Mouse (Mus musculus) adrenal gland, adult 18-20 months (tissue): ENCODE measurements at regions not wholly inside any gene's neighbourhood (a gene's known extent, or its start where the extent isn't known, plus 50 kb on each side); places are given as distances from the start of the nearest gene placed in this dataset.

Experiments
- DNase-seq, 2 experiments: peaks; one replicate each; pipeline ENCODE4 v3.0.0; 2021 to 2022; ENCODE audit warnings: low spot score in 2 of 2

- DNase-seq = no peak
Observed at GRCm38 (mm10) chr7:111420698-111421097, 337.9 kb upstream of the Eif4g2 start.

DNA sequence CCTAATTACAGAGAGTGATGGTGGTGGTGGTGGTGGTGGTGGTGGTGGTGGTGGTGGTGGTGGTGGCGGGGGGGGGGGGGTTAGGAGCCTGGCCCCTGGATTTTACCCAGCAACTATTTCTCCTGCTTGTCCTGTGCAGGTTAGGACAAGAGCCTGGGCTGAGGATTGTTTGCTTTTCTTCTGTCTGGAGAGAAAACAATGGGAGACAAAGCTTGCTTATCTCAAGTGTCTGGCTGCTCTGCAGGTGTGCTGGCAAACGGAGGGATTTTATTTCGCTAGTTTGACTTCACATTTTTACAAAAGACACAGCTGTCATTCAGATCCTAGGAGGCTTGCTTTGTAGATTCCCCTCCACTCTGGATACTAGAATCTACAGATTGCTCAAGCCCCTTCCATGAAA lies 334.9 kb upstream of the Eif4g2 start:
- DNase-seq = no peak

- DNase-seq = no peak
Observed at GRCm38 (mm10) chr7:111416061-111416460, 333.2 kb upstream of the Eif4g2 start.

DNA sequence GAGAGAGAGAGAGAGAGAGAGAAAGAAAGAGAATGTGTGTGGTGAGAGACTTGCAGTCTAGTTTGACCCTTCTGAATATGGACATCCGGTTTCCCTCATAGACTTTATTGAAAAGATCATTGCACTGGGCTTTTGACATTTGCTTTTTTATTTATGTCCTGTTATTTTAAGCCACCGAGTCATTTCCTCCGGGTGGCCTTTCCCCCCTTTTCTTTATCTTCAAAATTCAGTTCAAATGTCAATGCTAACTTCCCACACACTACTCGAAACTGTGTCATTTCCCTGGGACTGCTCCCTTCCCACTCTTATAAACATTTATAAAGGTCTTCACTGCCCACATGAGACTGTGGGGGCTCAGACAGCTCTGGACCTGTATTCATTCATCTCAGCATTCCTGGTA lies 330.9 kb upstream of the Eif4g2 start:
- peak in 1 of 2 experiments; percentile 13 for DNase-seq

DNA sequence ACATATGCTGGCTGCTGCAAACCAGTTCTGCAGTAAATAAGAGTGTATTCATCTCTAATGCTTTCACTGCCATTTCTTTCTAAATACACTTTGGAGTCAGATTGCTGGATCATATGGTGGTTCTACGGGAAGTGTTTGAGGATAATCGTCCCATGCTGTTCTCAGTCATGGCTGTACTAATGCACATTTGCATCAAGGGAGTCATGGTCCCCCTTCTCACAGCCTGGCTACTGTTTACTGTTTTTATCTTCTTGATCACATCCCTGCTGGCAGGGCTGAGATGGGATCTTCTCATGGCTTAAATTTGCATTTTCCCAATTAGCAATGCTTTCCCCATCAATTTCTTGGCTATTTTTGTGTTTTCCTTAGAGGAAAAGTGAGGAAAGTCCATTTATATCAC lies 330.1 kb upstream of the Eif4g2 start:
- DNase-seq = no peak

DNA sequence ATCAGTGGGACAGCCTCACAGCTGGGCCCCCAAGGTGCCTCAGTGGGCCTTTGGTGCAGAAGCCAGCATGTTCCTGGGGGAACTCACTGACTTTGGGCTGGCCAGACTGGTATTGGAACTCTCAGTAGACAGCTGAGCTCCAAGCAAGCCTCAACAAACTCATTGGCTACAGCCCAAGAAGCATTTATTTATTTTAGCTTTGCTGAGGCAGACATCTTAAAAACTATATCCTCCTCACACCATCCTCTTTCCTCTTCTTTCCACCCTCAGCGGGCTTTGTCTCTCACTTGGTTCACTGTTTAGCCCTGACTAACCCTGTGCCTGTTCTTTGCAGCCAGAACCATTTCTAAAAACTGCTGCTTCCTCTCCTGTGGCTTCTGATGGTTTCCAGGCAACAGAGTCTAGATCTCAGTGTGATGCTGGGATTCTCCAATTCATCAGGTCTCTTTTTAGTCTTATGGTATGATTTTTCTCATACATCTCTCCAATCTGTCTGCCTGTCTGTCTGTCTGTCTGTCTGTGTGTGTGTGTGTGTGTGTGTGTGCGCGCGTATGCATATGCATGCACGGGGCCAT lies 328.6 kb upstream of the Eif4g2 start:
- DNase-seq = no peak

DNA sequence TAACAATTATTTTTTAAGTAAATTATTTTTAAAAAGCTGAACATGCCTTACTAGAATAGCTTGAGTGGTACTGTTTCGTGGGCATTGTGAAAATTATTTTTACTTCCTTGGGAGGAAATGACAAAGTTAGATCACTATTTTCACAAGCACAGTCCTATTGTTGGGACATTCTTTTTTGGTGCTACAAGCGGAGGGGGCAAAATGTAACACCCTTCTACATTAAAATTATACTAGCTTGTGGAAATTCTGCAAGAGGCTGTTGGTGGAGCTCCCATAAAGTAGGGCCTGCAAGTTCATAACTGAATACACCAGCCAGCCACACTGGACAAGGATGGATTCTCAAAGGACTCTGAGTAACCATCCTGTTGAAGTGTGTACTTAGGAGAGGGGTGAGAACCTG lies 313.1 kb upstream of the Eif4g2 start:
- no peak for DNase-seq

- DNase-seq = no peak
Observed at GRCm38 (mm10) chr7:111395111-111395510, 312.3 kb upstream of the Eif4g2 start.

GRCm38 (mm10) chr7:111393846-111394245 lies 311.0 kb upstream of the Eif4g2 start:
- DNase-seq = no peak

- no peak for DNase-seq
Observed at GRCm38 (mm10) chr7:111389690-111390089, 306.9 kb upstream of the Eif4g2 start.

- DNase-seq = no peak
Observed at GRCm38 (mm10) chr7:111374534-111374933, 291.7 kb upstream of the Eif4g2 start.

GRCm38 (mm10) chr7:111373380-111374173 lies 290.7 kb upstream of the Eif4g2 start:
- DNase-seq = no peak

DNA sequence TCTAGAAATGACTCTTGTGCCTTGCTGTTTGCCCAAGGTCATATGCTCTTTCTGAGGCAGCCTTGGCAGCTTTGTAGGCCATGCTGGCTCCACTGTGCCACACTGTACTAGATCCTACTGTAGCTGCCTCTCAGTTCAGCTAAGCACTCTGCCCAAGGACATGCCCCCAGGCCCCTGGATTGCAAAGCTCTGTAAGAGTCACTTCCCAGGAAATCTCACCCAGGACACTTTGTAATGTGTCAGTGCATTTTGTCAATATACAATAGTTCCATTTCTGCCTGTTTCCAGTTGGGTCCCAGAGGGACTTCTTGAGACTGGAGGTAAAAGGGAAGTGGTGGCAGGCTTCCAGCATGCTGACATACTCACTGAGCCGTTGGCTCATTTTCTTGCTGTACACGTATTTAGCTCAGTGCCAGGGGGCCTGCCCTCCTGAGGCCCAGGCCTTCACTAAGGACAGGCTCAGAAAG lies 287.6 kb upstream of the Eif4g2 start:
- DNase-seq = peak; percentile 32 to 54

GRCm38 (mm10) chr7:111368296-111369004 lies 285.6 kb upstream of the Eif4g2 start:
- DNase-seq = no peak

DNA sequence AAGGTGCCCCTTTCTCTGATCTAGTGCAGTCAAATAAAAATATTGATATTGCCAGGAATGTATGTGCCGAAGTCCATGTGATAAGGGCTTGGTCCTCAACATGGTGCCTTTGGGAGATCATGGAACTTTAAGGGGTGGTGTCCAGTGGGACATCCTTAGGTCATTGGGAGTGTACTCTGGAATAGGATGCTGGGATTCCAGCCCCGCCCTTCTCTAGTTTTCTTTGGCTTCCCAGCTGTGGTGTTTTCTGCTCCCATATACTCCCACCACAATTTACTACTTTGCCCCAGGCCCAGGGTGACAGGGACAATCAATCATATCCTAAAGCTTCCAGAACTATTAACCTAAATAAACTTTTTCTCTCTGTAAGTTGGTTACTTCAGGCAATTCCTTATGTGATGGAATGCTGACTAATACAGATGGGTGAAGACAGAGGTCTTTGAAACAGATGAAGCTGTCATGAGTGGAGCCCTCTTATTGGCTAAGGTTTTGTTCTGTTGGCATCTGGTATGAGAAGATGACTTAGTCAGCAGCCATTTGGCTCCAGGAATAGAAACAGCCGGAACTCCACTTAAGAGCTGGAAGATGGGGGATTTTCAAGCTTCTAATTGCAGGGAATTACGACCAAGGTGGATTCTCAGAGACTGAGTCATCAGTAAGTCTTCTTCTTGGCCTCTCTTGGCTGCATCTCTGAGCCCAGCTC lies 284.3 kb upstream of the Eif4g2 start:
- DNase-seq = no peak

GRCm38 (mm10) chr7:111365384-111365783 lies 282.6 kb upstream of the Eif4g2 start:
- no peak for DNase-seq

DNA sequence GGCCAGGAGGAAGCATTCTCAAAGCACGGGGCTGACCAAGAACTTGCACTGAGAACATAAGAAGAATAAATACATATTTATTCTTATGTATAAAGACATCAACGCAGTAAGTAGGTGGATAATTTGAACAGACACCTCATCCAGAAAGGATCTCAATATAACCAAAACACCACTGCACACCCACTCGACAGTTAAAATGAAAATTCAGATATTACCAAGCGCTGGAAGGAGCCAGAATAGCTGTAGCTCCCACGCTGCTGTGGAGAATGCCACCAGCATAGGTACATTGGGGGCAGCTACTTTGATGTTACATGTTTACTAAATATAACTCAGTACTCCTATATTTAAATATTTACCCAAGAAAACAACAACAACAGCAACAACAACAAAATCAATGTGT lies 280.4 kb upstream of the Eif4g2 start:
- DNase-seq = no peak

DNA sequence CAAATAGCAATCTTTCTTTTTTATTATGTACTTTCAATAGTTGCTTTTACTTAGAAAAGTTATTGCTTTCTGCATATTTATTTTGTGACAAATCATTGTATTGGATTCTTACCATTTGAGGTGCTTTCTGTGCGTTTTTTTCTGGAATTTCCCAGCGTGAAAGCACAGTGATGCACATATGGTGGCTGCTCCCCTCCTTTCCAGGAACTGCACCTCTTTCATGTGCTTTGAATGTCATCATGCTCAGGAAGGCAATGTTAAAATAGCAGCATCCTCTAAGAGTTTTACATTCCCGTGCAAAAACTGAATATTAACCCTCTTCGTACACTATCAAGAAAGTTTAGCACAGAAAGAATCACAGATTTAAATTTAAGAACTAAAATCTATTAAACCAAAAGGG lies 279.8 kb upstream of the Eif4g2 start:
- no peak for DNase-seq

DNA sequence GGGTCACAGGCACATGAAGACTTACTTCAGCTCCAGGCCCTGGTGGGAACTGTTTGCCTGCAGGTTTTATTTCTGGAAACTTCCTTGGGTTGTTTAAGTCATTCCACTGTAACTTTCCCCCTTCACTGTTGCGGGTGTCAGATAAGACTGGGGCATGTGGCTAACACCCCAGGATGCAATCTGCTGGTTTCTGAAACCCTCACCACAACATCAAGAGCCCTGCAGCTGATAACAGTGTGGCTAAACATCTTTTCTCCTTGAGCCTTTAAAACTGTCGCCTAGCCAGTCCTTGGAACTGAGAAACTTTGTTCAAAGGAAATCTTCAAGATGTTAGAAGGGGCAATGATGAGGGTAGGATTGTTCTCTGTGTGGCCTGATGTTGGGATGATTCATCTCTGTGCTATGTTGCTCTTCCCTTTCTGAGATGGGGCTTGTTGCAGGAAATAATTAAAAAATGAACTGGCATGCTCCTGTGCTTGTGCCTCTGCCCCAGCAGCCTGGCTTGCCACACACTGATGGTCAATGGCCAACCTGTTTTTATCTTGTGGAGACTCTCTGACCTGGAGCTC lies 272.3 kb upstream of the Eif4g2 start:
- DNase-seq = no peak

DNA sequence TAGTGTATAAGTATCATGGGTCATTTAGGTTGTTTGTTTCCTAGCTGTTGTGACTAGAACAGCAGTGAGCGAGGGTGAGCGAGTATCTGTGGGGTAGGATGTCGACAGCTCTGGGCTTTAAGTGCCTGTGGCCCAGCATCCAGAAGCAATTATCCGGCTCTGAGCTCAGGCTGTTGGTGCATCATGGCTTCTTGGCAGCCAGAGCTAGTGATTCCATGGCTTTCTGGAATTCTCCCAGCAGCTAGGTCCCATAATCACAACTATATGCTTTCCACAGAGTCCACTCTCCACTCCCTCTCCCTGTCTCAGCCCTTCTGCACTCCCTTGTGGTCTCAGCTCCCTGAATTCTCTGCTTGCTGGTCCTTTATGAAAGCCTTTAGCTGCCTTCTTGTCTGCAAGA lies 271.2 kb upstream of the Eif4g2 start:
- DNase-seq = no peak

DNA sequence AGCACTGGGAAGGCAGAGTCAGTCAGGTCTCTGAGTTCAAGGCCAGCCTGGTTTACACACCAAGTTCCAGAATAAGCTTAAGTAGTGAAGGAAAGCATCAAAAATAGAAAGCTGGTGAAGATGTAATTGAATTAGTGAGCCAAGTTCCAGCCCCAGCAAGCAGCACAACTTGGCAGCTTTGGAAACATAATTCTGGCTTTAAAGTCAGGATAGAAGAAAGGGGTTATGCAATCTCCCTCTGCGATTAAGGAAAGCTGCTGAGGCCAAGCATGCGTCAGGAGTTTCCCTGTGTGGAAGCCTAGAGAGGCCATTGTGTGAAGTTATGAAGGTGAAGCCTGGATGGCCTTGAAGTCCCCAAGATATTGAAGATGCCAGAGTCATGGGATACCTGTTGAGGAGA lies 269.3 kb upstream of the Eif4g2 start:
- no peak for DNase-seq
